Mouse (Mus musculus) kidney, adult 2 months (tissue): Measurements from ENCODE around the gene Adcy5. TPM values are rescaled to one million over a fixed set of nuclear protein-coding genes. Genes with fewer than 3 reads are reported as not detected.
A peak's percentile ranks its signal among the peaks of the same experiment; 100 is the strongest.

Experiments
- DNase-seq: peaks from one replicate; pipeline ENCODE4 v3.0.0; 2021
- H3K27ac ChIP-seq: fragments of 200-500 bp; 2 replicates; pipeline ENCODE4 v1.5.1; 2012; ENCODE audit warnings: low read depth, low read length, control low read depth, inconsistent platforms; ENCODE audit not compliant: insufficient read depth
- H3K27me3 ChIP-seq: fragments of 200-500 bp; replicated peaks from 2 replicates; pipeline ENCODE4 v1.6.1; 2012; ENCODE audit warnings: mild to moderate bottlenecking, moderate library complexity, low read length, inconsistent platforms; ENCODE audit not compliant: control insufficient read depth, insufficient read depth
- H3K36me3 ChIP-seq: fragments of 200-500 bp; 2 replicates; pipeline ENCODE4 v1.6.1; 2012; ENCODE audit warnings: mild to moderate bottlenecking, moderate library complexity, low read length, inconsistent platforms; ENCODE audit not compliant: control insufficient read depth, insufficient read depth
- H3K4me1 ChIP-seq: fragments of 200-500 bp; 2 replicates; pipeline ENCODE4 v1.6.1; 2011; ENCODE audit warnings: low read length; ENCODE audit not compliant: control insufficient read depth, insufficient read depth
- H3K4me3 ChIP-seq: fragments of 200-500 bp; 2 replicates; pipeline ENCODE4 v1.5.1; 2011; ENCODE audit warnings: mild to moderate bottlenecking, low read depth, low read length, control low read depth; ENCODE audit not compliant: insufficient read depth
- CTCF ChIP-seq: fragments of 200-500 bp; conservative IDR thresholded peaks from 2 replicates; pipeline ENCODE4 v1.5.1; 2011; ENCODE audit warnings: low read depth, mild to moderate bottlenecking, control low read depth, low read length, moderate library complexity, mixed read lengths; ENCODE audit not compliant: insufficient read depth, insufficient read length
- POLR2A ChIP-seq: fragments of 200-500 bp; IDR thresholded peaks from one replicate; pipeline ENCODE4 v1.6.1; 2011; ENCODE audit warnings: low read depth, low read length, control low read depth
- WGBS: fragments of 180-500 bp; shearing (Covaris S2); methylation state at CpG from one replicate; pipeline ENCODE4 v1.1.7; 2018; 5-methylcytosine and 5-hydroxymethylcytosine counted together
- polyA plus RNA-seq: library from polyadenylated mRNA; depleted of rRNA; stranded (reverse); fragments of >200 nt; gene quantifications from 2 replicates; pipeline ENCODE4 v1.2.3, GENCODE M21; 2012

Gene Adcy5
- polyA plus RNA-seq, 1 experiment: 5.7 TPM

DNA sequence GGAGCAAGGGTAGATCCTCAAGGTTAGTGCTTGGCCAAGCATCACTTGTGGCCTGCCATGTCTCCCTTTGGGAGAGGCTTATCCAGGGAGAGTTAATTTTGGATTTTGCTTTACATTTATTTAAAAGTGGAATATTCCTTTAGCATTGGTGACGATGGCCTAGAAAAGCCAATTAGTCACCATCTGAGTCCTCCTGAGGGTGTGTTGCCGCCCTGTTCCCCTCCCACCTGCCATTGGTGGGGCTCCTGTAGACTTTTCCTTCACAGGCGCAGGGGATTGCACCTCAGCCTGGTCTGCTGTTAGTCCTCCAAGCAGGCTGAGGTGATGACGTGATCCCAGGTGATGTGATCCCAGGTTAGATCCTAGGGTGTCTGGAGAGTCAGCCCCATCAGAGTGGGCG is 17.5 kb downstream of the Adcy5 start:
- WGBS: 94% methylated on average over 5 of the region's 5 CpGs
- DNase-seq: no peak
- no peaks in the 10 kb centered on the region for H3K36me3 ChIP-seq
- TF ChIP-seq POLR2A (no peak), CTCF (no peak)
- H3K4me3 ChIP-seq: no peak overlapping the region
- H3K27ac ChIP-seq: no peak overlapping the region
- H3K4me1 ChIP-seq: no peaks in the 10 kb centered on the region
- H3K27me3 ChIP-seq: no peaks in the 10 kb centered on the region

DNA sequence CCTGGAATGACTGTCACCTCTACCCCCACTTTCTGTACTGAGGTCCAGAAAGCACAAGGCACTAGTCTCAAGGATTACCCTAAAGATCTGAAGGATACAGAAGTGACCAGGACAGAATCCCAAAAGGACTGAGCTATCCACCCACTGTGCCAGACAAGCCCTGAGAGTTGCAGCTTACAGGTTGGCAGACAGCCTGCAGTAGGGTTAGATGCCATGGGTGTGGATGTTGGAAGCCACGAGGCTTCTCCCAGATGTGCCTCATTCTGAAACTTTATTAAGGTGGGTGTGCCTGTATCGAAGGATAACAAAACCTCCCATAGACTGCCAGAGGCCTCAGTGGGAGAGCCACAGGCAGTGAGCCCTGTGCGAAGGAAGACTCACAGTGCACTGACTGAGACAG is 23.8 kb downstream of the Adcy5 start:
- Histone ChIP-seq H3K27ac (no peak overlapping the region), H3K36me3 (no peaks in the 10 kb centered on the region), H3K4me1 (peaks cover 11% of the 10 kb centered on the region), H3K4me3 (no peak overlapping the region), H3K27me3 (no peaks in the 10 kb centered on the region)
- WGBS: 57% methylated on average over 3 of the region's 3 CpGs
- DNase-seq: no peak
- TF ChIP-seq POLR2A (no peak), CTCF (no peak)

DNA sequence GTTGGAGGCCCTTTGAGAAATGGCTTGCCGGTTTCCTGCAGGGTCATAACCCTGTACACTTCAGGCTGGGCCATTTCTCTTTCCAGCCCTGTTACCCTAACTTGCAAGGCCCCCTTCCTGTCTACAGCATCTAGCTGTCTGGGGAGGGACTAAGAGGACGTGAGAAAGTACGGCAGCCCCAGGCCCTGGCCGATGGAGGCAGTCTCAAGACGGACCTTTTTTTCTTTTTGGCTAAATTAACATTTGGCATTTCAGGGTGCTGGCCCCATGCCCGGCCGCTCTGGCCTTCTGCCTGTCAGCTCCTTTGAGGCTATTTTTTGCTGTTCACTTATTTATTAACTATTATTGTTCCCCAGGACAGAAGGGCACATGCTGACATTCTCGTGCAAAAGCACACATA is 24.4 kb downstream of the Adcy5 start:
- Histone ChIP-seq H3K36me3 (no peaks in the 10 kb centered on the region), H3K27ac (no peak overlapping the region), H3K27me3 (no peaks in the 10 kb centered on the region), H3K4me3 (no peak overlapping the region), H3K4me1 (peaks cover 11% of the 10 kb centered on the region)
- 5% methylated on average over 8 of the region's 8 CpGs for WGBS
- DNase-seq: peak; percentile 89
- TF ChIP-seq CTCF (no peak), POLR2A (no peak)

DNA sequence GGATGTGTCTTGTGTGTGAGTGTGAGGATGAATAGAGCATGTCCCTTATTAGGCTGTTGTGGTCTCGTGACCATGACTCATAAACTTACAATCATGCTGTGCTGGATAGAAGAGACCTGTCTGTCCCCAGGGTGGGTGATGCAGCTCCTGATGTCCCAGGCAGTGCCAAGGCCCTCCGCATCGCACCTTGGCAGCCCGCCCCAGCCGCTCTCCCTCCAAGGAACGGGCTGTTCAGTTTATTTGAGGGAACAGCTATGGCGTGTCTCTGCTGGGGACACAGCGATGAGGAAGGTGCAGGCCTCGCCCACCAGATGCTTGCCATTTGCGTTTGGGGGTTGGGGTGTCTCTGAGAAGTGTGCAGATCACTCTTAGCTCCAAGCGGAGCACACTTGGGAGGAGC is 28.5 kb downstream of the Adcy5 start:
- Histone ChIP-seq H3K4me3 (no peak overlapping the region), H3K27ac (no peak overlapping the region), H3K36me3 (no peaks in the 10 kb centered on the region), H3K27me3 (no peaks in the 10 kb centered on the region), H3K4me1 (peaks cover 11% of the 10 kb centered on the region)
- WGBS: 78% methylated on average over 11 of the region's 11 CpGs
- TF ChIP-seq CTCF (no peak), POLR2A (no peak)
- no peak for DNase-seq

DNA sequence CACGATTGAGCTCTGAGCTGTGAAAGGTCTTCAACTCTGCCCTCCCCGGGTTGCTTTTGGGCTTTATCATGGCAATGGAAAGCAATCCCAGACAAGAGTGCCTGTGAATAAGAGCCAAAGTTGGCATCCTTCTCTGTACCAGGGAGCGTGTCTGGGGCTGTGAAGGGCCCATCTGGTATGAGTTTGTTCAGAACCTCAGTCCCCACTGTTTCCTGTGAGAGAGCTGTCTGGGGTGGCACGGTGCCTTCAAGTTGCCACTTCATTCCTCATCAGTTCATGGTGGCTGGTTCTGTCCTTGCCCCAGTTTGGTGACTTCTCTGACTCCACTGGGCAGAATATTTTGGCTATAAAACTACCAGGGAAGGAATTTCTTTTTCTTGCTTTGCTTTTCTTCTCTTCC is 33.4 kb downstream of the Adcy5 start:
- no peak for DNase-seq
- no peaks in the 10 kb centered on the region for H3K27me3 ChIP-seq
- H3K4me1 ChIP-seq: no peaks in the 10 kb centered on the region
- H3K36me3 ChIP-seq: no peaks in the 10 kb centered on the region
- H3K27ac ChIP-seq: no peak overlapping the region
- no peak overlapping the region for H3K4me3 ChIP-seq
- TF ChIP-seq POLR2A (no peak), CTCF (no peak)
- 81% methylated on average over 4 of the region's 4 CpGs for WGBS

DNA sequence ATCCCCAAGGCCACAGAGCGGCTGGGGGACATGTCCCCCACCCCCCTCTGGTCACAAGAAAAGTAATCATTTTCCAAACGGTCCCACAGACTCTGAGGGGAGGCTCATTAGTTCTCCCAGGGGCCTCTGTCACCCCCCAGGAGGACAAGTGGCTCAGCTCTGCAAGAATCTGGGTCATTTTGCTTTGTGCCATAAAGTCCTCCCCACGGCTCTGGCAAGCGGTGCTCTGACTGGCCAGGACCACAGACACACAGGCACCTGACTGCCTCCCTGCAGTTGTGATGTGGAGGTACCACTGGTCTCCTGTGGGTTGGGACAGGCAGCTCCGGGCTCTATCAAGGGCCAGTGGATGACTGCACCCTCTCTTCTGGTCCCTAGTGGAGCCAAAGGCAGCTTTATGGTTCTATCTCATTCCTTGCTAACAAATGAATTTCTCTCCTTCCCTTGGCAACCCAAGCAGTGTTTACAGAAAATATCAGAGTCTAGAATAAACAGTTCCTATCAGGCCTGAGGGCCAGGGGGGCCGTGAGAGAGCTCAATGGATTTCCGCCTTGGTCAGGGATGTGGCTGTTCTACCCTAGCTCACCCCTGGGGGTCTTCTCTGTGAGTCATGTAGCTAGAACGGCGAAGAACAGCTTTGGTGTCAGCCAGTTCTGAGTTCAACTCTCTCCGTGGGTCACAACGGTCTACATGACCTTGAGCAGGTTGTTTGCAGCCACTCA is 34.9 kb downstream of the Adcy5 start:
- TF ChIP-seq POLR2A (no peak), CTCF (no peak)
- no peaks in the 10 kb centered on the region for H3K27me3 ChIP-seq
- no peak for DNase-seq

DNA sequence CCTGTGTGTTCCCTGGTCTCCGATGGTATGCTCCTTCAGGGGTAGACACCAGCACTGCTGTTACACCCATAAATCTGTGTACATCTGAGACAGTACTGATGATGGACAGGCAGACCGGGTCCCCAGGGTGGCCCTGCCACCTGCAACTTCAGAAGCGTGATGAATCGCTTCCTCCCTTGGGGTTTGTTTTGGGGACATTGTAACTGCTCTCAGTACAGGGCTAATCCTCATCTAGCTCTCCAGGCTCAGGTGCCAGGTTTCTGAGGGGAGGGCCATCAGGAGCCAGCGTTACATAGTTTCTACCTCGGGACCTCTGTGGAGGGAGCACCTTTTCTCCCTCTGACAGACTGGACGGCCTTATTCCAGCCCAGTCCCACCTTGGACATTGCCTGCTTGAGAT is 36.1 kb downstream of the Adcy5 start:
- 60% methylated on average over 7 of the region's 7 CpGs for WGBS
- H3K36me3 ChIP-seq: no peaks in the 10 kb centered on the region
- DNase-seq: no peak
- no peak overlapping the region for H3K27ac ChIP-seq
- H3K27me3 ChIP-seq: no peaks in the 10 kb centered on the region
- TF ChIP-seq CTCF: no peak
- TF ChIP-seq POLR2A: no peak
- no peak overlapping the region for H3K4me3 ChIP-seq
- no peaks in the 10 kb centered on the region for H3K4me1 ChIP-seq

More for the DNA sequence above, 34.9 kb downstream of the Adcy5 start:
- 67% methylated on average over 11 of the region's 11 CpGs for WGBS
- no peaks in the 10 kb centered on the region for H3K4me1 ChIP-seq
- H3K36me3 ChIP-seq: no peaks in the 10 kb centered on the region
- no peak overlapping the region for H3K27ac ChIP-seq
- no peak overlapping the region for H3K4me3 ChIP-seq

DNA sequence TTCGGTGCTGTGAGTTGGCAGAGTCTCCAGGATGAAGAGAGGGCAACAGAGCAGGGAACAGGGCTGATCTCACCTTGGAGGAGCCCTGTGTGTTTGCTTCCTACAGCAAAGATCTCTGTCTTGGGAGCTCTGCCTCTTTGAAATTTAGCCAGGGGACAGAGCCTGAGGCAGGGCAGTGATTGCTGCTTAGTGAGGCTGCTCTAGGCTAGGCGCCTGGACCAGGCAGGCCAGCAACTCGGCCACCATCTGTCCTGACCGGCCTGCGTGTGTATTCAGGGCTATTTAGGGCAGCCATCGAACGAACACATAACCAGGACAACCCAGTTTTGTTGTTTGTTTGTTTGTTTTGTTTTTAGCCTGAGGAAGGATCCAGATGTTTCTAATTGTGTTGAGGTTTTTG is 36.6 kb downstream of the Adcy5 start:
- Histone ChIP-seq H3K27me3 (no peaks in the 10 kb centered on the region), H3K36me3 (no peaks in the 10 kb centered on the region), H3K27ac (0 out of 2 replicates have a peak overlapping the region, but pooled peaks have one; percentile 19), H3K4me1 (no peaks in the 10 kb centered on the region), H3K4me3 (no peak overlapping the region)
- 71% methylated on average over 7 of the region's 7 CpGs for WGBS
- DNase-seq: no peak
- TF ChIP-seq POLR2A (no peak), CTCF (no peak)
